Mouse (Mus musculus) neutrophil, adult 5-6 weeks (primary cell): ENCODE data around the gene Gp9. TPM values are rescaled to one million over a fixed set of nuclear protein-coding genes. Genes with fewer than 3 reads are reported as not detected.
A peak's percentile ranks its signal among the peaks of the same experiment; 100 is the strongest.

Experiments used
- ATAC-seq: fragments of 151-379, 151-347 bp; 2 replicates; pipeline ENCODE4 v1.8.0; 2017; ENCODE audit warnings: mild to moderate bottlenecking, moderate TSS enrichment; ENCODE audit not compliant: insufficient number of reproducible peaks, poor library complexity, low FRiP score, severe bottlenecking; ENCODE audit errors: extremely low read depth
- total RNA-seq: library from RNA; stranded (forward); fragments of 200-1000 nt; gene quantifications from 2 replicates; pipeline ENCODE4 v1.2.3, GENCODE M21; 2017

The Gp9 gene
- total RNA-seq, 1 experiment from 2014 or later, result 13.5 TPM

DNA sequence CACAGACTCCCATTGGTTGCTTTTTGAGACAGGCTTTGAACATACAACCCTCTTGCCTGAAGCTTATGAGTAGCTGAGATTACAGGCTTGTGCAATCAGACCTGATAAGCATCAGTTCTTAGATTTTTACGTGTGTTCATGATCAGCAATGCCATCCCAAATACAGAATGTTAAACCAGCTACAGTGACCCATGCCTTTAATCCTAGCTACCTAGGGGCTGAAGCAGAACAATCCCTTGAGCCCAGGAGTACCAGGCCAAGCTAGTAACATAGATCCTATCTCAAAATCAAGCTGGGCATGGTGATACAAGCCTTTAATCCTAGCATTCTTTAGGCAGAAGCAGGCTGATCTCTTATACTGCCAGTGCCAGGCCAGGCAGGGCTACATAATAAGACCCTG lies 26.2 kb downstream of the Gp9 start:
- ATAC-seq, result no peak

DNA sequence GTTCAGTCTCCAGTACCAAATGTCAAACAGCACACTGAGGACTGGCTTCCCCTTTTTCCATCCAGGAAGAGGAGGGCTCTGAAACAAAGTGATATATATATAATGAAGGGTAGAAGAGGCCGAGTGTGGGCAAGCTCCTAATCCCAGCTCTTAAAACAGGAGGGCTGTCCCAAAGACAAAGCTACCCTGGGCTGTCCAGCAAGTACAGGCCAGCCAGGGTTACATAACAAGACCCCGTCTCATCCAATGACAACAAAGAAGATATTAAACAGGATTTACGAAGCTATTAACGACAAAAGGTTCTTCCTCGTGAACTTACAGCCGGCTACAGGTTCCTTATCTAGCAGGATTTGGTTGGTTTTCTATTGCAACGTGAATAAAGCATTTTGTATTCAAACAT lies 27.0 kb downstream of the Gp9 start:
- no peak for ATAC-seq

DNA sequence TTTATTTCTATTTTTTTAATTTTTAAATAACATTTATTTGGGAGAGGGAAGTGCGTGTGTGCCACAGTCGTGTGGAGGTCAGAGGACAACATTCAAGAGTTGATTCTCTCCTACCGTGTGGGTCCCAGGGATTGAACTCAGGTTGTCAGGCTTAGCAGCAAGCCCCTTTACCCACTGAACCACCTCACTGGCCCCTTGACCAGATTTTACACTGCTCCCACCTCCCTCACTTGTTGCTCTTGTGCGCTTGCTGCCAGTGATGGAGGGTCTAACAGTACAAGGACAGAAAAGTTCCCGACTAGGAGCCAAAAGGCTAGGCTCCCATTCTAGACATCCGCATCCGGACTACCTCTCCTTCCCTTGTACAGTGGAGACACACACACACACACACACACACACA lies 27.6 kb downstream of the Gp9 start:
- no peak for ATAC-seq

DNA sequence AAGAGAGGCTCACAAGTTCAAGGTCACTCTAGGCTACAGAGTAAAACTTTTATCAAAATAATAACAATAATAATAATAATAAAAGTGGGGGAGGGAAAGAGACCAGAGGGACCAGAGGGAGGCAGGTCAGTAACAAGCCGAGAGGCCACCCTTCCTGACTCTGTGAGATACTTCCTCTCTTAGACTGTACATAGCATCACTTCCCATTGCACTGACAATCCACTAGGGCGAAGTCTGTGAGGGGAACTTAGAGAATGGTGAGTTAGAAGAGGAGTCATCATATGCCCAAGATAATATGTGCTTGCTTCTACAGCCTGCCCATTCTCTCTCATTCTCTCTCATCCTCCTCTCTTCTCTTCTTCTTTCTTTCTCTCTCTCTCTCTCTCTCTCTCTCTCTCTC lies 28.2 kb downstream of the Gp9 start:
- ATAC-seq, result peak; percentile 83

DNA sequence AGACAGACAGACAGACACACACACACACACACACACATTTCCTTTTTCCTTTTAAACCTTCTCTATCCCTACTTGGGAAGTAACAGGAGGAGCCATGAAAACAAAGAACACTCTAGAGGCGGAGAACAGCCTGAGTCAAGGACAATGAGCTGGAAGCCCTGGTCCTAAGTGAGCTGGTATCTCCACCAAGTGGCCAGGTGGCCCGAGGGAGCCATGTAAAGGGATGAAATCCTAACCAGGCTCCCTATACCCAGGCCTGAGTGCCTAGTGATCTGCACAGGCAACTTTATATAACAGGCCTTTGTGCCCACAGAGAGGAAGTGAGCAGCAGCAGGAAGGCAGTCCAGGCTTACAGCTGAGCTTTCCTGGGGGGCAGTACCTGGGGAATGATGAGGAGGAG lies 29.0 kb downstream of the Gp9 start:
- ATAC-seq, result no peak

DNA sequence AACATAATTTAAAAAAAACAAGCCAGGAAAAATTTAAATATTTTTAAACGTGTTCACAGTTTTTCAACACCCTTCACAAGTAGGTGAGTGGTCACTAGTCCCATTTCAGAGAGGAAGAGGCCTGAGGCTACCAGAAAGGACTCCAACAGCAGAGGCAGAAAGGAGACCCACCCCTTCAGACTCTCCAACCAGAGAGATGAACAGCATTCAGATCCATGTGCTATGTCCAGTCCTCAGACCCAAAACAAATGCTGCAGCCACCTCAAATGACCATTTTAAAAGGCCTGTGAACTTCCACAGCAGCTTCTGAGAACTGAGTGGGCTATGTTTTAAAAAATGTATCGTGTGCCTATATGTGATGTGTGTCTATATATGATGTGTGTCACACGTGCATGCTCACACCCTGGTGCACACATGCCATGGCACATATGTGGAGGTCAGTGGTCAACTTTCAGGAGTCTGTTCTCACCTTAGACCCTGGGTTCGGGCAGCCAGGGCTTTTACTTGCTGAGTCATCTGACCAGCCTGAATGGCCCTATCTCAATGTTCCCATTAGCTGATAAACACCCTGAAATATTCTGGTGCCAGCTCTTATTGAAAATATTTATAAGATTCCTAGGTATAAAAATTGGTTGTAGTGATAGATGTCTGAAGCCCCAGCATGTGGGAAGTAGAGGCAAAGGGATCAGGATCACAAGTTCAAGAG lies 30.0 kb downstream of the Gp9 start:
- ATAC-seq, result no peak

DNA sequence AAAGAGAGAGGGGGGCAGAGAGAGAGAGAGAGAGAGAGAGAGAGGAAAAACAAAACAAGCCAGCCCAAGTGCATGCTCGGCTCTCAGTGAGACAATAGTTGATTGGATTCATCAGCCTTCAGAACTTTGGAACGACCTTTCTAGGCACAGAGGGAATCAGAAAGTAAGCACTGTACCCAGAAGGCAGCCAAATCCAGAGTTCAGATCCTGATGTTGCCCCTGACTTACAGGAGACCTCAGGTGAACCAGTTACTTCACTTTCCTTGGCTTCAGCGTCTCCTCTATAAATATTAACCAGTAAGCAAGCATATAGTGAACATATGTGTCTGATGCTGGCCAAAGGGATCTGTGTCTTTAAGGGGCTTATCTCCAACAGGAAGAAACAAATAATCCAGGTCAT lies 30.6 kb downstream of the Gp9 start:
- ATAC-seq, result no peak

DNA sequence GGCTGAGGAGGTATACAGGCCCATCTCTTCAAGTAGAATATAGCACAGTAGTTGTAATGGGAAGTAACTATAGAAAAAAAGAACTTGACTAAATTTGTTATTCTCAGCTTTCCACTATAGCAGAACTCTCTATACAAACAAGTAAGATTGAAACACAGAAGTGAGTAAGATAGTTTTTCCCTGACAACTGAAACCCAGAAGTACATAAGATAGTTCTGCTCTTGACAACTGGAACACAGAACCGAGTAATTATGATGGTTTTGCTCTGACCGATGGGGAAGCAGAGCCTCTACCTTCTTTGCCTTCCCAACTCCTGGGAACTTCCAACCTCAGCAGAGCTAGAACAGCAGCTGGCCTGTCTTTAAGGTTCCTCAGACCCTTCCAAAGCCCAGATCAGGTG lies 31.3 kb downstream of the Gp9 start:
- no peak for ATAC-seq

DNA sequence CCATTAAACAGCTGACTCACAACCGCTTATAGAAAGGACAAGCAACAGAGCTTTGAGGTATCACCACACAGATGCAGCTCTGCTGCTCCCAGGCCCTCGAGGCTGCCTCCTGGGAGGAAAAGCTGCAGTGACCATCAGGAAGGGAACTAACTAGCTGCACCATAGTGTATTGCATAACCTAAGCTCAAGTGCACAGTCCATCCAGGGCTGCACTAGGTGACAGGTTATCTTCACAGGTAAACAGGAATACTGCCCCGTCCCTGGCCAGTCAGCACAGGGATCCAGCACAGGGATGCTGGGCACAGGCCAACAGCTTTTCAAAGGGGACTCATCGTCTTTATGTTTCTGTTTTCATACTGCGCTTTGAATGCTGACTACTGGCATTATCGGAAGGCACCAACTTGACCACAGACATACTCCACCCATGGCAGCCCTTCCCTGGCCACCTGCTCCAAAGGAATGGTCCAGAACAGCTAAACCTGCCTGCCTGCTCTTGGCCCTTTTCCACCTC lies 31.8 kb downstream of the Gp9 start:
- ATAC-seq, result no peak

DNA sequence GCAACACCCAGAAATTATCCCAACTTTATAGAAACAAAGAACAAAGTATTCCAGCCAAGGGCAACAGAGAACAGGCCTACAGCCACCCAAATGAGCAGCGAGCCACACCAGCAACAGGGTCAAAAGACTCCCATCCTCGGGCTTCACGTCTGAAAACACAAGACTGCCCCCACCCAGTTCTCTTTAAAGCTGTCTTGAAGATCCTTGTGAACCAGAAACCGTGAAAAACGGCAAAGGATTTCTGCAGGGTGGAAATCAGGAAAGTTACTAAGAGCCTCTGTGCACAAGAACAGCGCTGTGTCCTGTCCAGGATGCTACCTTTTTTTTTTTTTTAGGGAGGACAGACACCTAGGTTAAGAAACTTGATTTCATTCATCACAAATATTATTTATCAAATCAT lies 32.4 kb downstream of the Gp9 start:
- no peak for ATAC-seq

DNA sequence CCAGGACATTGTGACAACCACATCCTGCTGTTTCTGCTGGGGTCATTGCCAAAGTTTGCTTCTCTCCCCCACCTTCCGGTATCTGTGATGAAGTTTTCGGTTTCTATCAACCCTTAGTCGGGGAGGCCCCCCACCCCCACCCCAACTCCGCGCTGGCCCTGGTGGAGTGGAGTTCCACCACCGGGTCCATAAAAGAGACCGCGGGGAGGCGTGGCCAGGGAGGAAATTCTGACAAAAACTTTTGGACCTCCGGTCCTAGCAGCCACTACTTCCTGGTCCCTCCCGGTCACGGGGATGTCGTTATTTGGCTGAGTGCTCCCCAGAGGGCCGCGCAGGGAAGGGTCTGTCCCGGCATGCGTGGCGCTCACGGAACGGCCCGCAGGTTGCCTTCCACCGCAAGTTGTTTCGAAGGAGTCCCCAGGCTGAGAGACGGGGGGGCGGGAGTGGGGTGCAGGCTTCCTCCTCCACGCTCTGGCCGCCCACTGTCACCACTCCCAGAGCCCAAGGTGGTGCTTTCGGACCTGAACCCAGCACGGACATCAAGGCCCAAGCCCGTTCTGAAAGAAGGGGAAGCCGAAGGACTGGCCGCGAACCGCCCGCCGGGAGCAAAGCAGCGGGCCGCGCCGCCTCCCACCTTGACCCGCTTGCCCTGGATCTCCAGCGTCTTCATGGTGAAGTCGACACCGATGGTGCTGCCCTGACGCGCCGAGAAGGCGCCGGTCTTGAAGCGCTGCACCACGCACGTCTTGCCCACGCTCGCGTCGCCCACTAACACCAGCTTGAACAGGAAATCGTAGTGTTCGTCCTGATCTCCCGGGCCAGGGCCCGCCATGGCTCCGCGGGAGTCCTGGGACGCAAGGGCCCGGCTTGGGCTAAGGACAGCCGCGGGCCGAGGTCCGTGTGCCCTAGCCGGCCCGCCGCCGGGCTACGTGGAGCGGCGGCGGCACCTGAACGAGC lies 33.1 kb downstream of the Gp9 start:
- peak; percentile 9; the same call in 1 of the 2 replicates for ATAC-seq

DNA sequence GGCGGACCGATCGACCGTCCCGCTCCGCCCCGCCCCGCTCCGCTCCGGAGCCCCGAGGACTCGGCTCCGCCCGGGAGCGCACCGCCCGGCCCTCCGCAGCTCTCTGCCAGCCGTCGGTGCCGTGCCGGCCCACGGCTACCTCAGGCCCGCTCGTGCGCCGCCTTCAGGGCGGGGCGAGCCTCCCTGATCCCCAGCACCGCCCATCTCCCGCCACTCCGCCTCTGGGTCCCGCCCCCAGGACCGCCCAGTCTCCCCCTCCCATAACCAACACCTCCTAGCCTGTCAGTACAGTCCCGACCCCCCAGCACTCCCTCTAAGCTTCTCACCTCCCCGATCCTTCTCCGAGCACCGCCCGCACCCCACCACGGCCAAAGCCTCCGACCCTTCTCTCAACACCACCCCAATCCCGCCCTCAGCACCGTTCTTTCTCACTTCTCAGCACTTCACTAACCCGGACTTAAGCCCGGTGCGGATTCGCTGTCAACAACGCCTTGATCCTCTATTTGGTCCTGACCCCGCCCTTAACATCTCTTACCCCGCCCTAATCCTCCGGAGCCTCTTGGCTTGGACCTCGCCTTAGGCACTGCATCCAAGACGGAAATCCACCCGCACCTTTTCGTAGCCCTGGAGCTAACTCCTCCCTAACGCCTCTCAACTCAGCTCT lies 33.9 kb downstream of the Gp9 start, which contains the start of gene Rab43:
Gene Rab43, minus strand, starts transcription at position 490 of the 664 bp plus-strand sequence.
- peak; percentile 77 for ATAC-seq

DNA sequence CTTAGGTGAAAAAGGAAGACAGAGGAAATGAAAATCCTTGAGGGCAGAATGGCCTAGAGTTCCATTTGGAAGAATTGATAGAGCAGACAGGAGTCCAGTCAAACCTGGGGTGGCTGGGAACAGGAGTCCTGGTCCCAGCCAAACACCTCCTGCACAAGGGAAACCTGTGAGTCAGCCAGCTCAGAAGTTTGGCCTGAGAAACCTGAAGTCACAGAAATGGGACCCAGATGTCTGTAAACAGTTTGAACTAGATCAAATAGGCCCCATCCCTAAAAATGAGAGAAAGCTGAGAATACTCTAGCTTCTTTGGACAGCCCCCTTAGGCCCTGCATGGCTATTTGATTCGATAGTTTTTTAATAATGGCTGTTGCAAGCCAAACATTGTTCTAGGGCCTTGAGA lies 34.8 kb downstream of the Gp9 start:
- ATAC-seq, result no peak

DNA sequence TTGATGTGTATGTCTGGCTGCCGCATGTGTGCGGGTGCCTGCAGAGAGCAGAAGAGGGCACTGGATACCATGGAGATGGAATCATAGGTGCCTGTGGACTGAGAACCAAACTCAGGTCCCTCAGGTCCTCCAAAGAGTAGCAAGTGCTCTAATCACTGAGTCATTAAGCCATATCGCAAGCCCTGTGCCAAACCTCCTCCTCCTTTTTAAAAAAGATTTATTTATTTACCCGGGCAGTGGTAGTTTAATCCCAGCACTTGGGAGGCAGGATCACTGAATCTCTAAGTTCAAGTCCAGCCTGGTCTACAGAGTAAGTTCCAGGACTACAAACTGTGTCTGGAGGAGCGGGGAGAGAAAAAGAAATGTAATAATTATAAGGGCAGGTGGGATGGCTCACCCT lies 36.6 kb downstream of the Gp9 start:
- no peak for ATAC-seq

DNA sequence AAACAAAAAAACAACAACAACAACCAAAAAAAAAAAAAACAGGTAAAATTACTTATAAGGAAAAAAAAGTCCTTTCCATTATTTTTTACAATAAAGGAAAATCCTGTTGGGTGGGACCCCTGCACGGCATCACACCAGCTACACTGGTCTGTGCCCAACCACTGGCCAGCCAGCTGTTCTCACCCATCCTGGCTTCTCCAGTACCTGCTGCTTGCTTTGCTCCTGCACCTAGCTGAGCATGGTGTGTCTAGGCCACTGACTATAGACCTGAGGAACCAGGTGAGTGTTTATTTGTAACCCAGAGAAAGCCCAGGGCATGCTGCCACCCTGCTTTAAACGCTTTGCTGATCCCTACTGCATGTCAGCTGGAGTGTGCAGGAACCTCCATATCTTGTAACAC lies 42.5 kb downstream of the Gp9 start:
- no peak for ATAC-seq

Other genes with a start within 250 kb of the Gp9 start
- gene Arhgap25, start 244.8 kb upstream of the Gp9 start, total RNA-seq, result 358 and 369 TPM in 2 replicates
- 0.61 and 2.6 TPM in 2 replicates for gene Prokr1, start 187.3 kb upstream of the Gp9 start, total RNA-seq
- gene Aplf, start 105.9 kb upstream of the Gp9 start, total RNA-seq, result 8.2 and 10.0 TPM in 2 replicates
- gene Efcc1, start 47.2 kb upstream of the Gp9 start, total RNA-seq, result not detected in 2 replicates
- gene Rab43, start 34.1 kb downstream of the Gp9 start, total RNA-seq, result 29.3 and 47.0 TPM in 2 replicates
- 17.8 and 23.3 TPM in 2 replicates for gene Gm45140, start 57.7 kb downstream of the Gp9 start, total RNA-seq
- gene Isy1, start 60.7 kb downstream of the Gp9 start, total RNA-seq, result 26.0 and 48.2 TPM in 2 replicates
- 523 and 558 TPM in 2 replicates for gene Cnbp, start 73.0 kb downstream of the Gp9 start, total RNA-seq
- 67.4 and 77.5 TPM in 2 replicates for gene Copg1, start 109.7 kb downstream of the Gp9 start, total RNA-seq
- 41.1 and 63.9 TPM in 2 replicates for gene Hmces, start 135.9 kb downstream of the Gp9 start, total RNA-seq
- gene H1fx, start 203.6 kb downstream of the Gp9 start, total RNA-seq, result not detected in 2 replicates